In genomic region chr6:140152418-140153176, GRCm38 (mm10) we compare ENCODE assay signal across 16 mouse cellular contexts.
DNase-seq lines count a peak whose midpoint lies in the region; ATAC-seq and TF ChIP-seq lines count a peak whose summit lies in the region.
"Had no signal": no experiment of that assay in that cellular context is flagged by ENCODE, and none has a peak within 500 bp of the region (broad histone marks: within the 10 kb centered on the region; RNA-seq: fewer than 3 reads in every experiment).

No protein-coding gene starts in this region.

- no peak for TF ChIP-seq CTCF in gastrocnemius, adult 2 months (IDR thresholded peaks at IDR 0.05)

- DNase-seq in frontal cortex, postnatal 10 days (ENCODE audit: low spot score in 2 of 2), result no peak
- DNase-seq in MN1 (ENCODE audit: low spot score), result peak; percentile 30
- DNase-seq in layer of hippocampus, adult 9-10 months (ENCODE audit: low spot score), result peak; percentile 37
- DNase-seq in thymus, postnatal 0 days (ENCODE audit: low spot score), result no peak
- no peak for DNase-seq in ovary, adult 18-20 months (ENCODE audit: low spot score)
- no peak for DNase-seq in gastrocnemius, adult 2 months
- DNase-seq: gastrocnemius, postnatal 25 days; liver, embryonic 13.5 days; lung, postnatal 36 days; thymus, postnatal 25 days had no signal

- peak; percentile 81 for ATAC-seq in frontal cortex, adult (ENCODE audit: low TSS enrichment)
- ATAC-seq in limb, embryonic 13.5 days (ENCODE audit: low FRiP score, low read depth), result peak; percentile 60; the same call in 1 of the 2 replicates
- ATAC-seq: midbrain, embryonic 16.5 days had no signal

- H3K9me3 ChIP-seq in limb, embryonic 13.5 days, result no peaks in the 10 kb centered on the region
- H3K9me3 ChIP-seq: liver, embryonic 13.5 days had no signal

- intact Hi-C loops in gastrocnemius, adult 2 months (cut with DNase I), result no loop called here

- H3K4me1 ChIP-seq in limb, embryonic 13.5 days, result peaks cover 25% of the 10 kb centered on the region
- H3K4me1 ChIP-seq: liver, embryonic 13.5 days had no signal

- peak overlapping the region; percentile 59; the same call in 1 of the 2 replicates for H3K27ac ChIP-seq in limb, embryonic 13.5 days
- H3K27ac ChIP-seq in gastrocnemius, adult 2 months, result no peak overlapping the region
- H3K27ac ChIP-seq: hindbrain, embryonic 14.5 days; kidney, postnatal 0 days; liver, embryonic 13.5 days had no signal

- no peak overlapping the region for H3K4me3 ChIP-seq in limb, embryonic 13.5 days
- H3K4me3 ChIP-seq in gastrocnemius, adult 2 months, result no peak overlapping the region
- H3K4me3 ChIP-seq: liver, embryonic 13.5 days had no signal

- no peak overlapping the region for H3K9ac ChIP-seq in limb, embryonic 13.5 days
- H3K9ac ChIP-seq: hindbrain, embryonic 14.5 days; liver, embryonic 13.5 days had no signal

- no peaks in the 10 kb centered on the region for H3K27me3 ChIP-seq in limb, embryonic 13.5 days
- H3K27me3 ChIP-seq: liver, embryonic 13.5 days had no signal

- 36% methylated on average over 10 of the region's 10 CpGs for WGBS in limb, embryonic 13.5 days

- H3K36me3 ChIP-seq in limb, embryonic 13.5 days, result no peaks in the 10 kb centered on the region
- H3K36me3 ChIP-seq: G1E; liver, embryonic 13.5 days had no signal

- peak overlapping the region; percentile 36 for H3K4me2 ChIP-seq in limb, embryonic 13.5 days (replicated peaks)
- H3K4me2 ChIP-seq: hindbrain, embryonic 14.5 days; liver, embryonic 13.5 days had no signal

Comparison
In these comparisons a context has a peak if more than half of its experiments do, and no peak if none do; other contexts are left out.
1. DNase-seq: peak in MN1 (single experiment) and layer of hippocampus, adult 9-10 months (single experiment); none in frontal cortex, postnatal 10 days (0 of 2), thymus, postnatal 0 days (single experiment), ovary, adult 18-20 months (single experiment) and gastrocnemius, adult 2 months (single experiment).